In the genomic region with DNA sequence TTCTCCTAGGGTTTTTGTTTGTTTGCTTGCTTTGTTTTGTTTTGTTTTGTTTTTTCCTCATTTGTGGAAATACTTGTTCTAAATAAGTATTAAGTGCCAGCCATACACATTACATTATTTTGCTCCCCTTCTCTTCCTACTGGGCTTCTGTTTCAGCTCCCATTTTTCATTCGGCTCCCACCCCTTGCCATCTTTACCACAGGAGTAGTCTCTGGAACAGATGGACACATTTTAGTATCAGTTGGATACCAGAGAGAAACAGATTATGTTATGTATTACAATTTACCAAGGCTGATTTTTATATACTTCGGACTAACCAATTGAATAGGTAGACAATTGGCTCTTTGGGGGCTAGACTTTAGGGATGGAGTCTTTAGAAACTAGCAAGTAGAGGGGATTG, we compare ENCODE assay signal across 20 mouse cellular contexts.
A peak's percentile ranks its signal among the peaks of the same experiment; 100 is the strongest.
DNase-seq lines count a peak whose midpoint lies in the region; ATAC-seq and TF ChIP-seq lines count a peak whose summit lies in the region.
"Had no signal": no experiment of that assay in that cellular context is flagged by ENCODE, and none has a peak within 500 bp of the region (broad histone marks: within the 10 kb centered on the region; RNA-seq: fewer than 3 reads in every experiment).

No protein-coding gene starts in this region.

- DNase-seq in cerebellum, adult 11-12 months, result peak; percentile 30
- no peak for DNase-seq in cerebellum, postnatal 14 days
- peak; percentile 50 for DNase-seq in cerebellum, adult 9-11 months
- no peak for DNase-seq in hindbrain, postnatal 0 days (ENCODE audit: low spot score)
- DNase-seq in hindbrain, embryonic 14.5 days (ENCODE audit: low spot score), result no peak
- peak; percentile 28 for DNase-seq in MN1 (ENCODE audit: low spot score)
- DNase-seq in embryo, embryonic 10.5 days (ENCODE audit: low spot score), result no peak
- DNase-seq: adrenal gland, postnatal 10 days; adrenal gland, postnatal 36 days; cerebellum, adult 18-20 months; forebrain, postnatal 0 days; gastrocnemius, adult 2 months; gastrocnemius, postnatal 14 days had no signal

- 0 out of 2 replicates have a peak overlapping the region, but pooled peaks have one; percentile 22 for H3K27ac ChIP-seq in hindbrain, postnatal 0 days
- H3K27ac ChIP-seq in hindbrain, embryonic 14.5 days, result no peak overlapping the region
- H3K27ac ChIP-seq: embryonic facial prominence, embryonic 12.5 days; embryonic facial prominence, embryonic 15.5 days; gastrocnemius, adult 2 months had no signal

- TF ChIP-seq CTCF in hindbrain, postnatal 0 days (IDR thresholded peaks at IDR 0.05; ENCODE audit: low read depth), result no peak

- no peaks in the 10 kb centered on the region for H3K36me3 ChIP-seq in hindbrain, postnatal 0 days (ENCODE audit: insufficient read depth, low read length)
- H3K36me3 ChIP-seq in hindbrain, embryonic 14.5 days (replicated peaks; ENCODE audit: control insufficient read depth, insufficient read depth), result no peaks in the 10 kb centered on the region
- H3K36me3 ChIP-seq: embryonic facial prominence, embryonic 12.5 days; embryonic facial prominence, embryonic 15.5 days had no signal

- peaks cover 14% of the 10 kb centered on the region for H3K4me1 ChIP-seq in hindbrain, postnatal 0 days (ENCODE audit: insufficient read depth, low read length)
- H3K4me1 ChIP-seq in hindbrain, embryonic 14.5 days (replicated peaks; ENCODE audit: control insufficient read depth, insufficient read depth, low read length), result peaks cover 56% of the 10 kb centered on the region

- ATAC-seq in cerebellum, adult (ENCODE audit: insufficient number of reproducible peaks, low FRiP score, low TSS enrichment), result no peak; the same call in 1 of the 2 replicates
- ATAC-seq in hindbrain, postnatal 0 days, result no peak
- no peak for ATAC-seq in hindbrain, embryonic 14.5 days (ENCODE audit: low FRiP score)
- ATAC-seq: forebrain, embryonic 14.5 days; forebrain, postnatal 0 days; intestine, postnatal 0 days; Patski had no signal

- WGBS in hindbrain, postnatal 0 days, result 77% methylated on average over 2 of the region's 2 CpGs
- WGBS in hindbrain, embryonic 14.5 days, result 77% methylated on average over 2 of the region's 2 CpGs

- H3K9ac ChIP-seq in hindbrain, postnatal 0 days (replicated peaks; ENCODE audit: low read length), result no peak overlapping the region
- H3K9ac ChIP-seq in hindbrain, embryonic 14.5 days, result no peak overlapping the region
- H3K9ac ChIP-seq: embryonic facial prominence, embryonic 12.5 days; embryonic facial prominence, embryonic 15.5 days; forebrain, postnatal 0 days had no signal

- no peaks in the 10 kb centered on the region for H3K9me3 ChIP-seq in hindbrain, postnatal 0 days (ENCODE audit: low read length)
- no peaks in the 10 kb centered on the region for H3K9me3 ChIP-seq in hindbrain, embryonic 14.5 days (ENCODE audit: control insufficient read depth, low read length)
- H3K9me3 ChIP-seq: embryonic facial prominence, embryonic 12.5 days; embryonic facial prominence, embryonic 15.5 days had no signal

- H3K4me2 ChIP-seq in hindbrain, postnatal 0 days (ENCODE audit: low read depth, low read length), result no peak overlapping the region
- no peak overlapping the region for H3K4me2 ChIP-seq in hindbrain, embryonic 14.5 days (replicated peaks)
- H3K4me2 ChIP-seq: embryonic facial prominence, embryonic 12.5 days; embryonic facial prominence, embryonic 15.5 days; heart, embryonic 11.5 days had no signal

- no peaks in the 10 kb centered on the region for H3K27me3 ChIP-seq in hindbrain, postnatal 0 days (ENCODE audit: insufficient read depth, low read length)
- H3K27me3 ChIP-seq in hindbrain, embryonic 14.5 days (ENCODE audit: control insufficient read depth, insufficient read depth, low read length), result no peaks in the 10 kb centered on the region
- H3K27me3 ChIP-seq: embryonic facial prominence, embryonic 12.5 days; embryonic facial prominence, embryonic 15.5 days; Patski had no signal

- H3K4me3 ChIP-seq in hindbrain, postnatal 0 days (ENCODE audit: low read length), result no peak overlapping the region
- H3K4me3 ChIP-seq in hindbrain, embryonic 14.5 days (replicated peaks; ENCODE audit: low read length), result no peak overlapping the region
- H3K4me3 ChIP-seq: embryonic facial prominence, embryonic 12.5 days; embryonic facial prominence, embryonic 15.5 days; gastrocnemius, adult 2 months had no signal

Comparison
In these comparisons a context has a peak if more than half of its experiments do, and no peak if none do; other contexts are left out.
1. DNase-seq: peak in cerebellum, adult 11-12 months (single experiment), cerebellum, adult 9-11 months (single experiment) and MN1 (single experiment); none in cerebellum, postnatal 14 days (0 of 2), hindbrain, postnatal 0 days (single experiment), hindbrain, embryonic 14.5 days (single experiment) and embryo, embryonic 10.5 days (single experiment).